Mouse (Mus musculus) ES-E14 (cell line): ENCODE data around the gene Msi1. TPM values are rescaled to one million over a fixed set of nuclear protein-coding genes. Genes with fewer than 3 reads are reported as not detected.

Experiments
- DNase-seq: peaks from one replicate; pipeline ENCODE4 v3.0.0-alpha.2; 2013; ENCODE audit warnings: low read depth, low spot score
- H3K27ac ChIP-seq: 2 replicates; pipeline ENCODE4 v1.5.1; 2012; ENCODE audit warnings: low read depth, mild to moderate bottlenecking, low read length, moderate library complexity, mixed read lengths; ENCODE audit not compliant: poor library complexity, insufficient read depth, severe bottlenecking
- H3K36me3 ChIP-seq: 2 replicates; pipeline ENCODE4 v1.6.1; 2012; ENCODE audit warnings: mild to moderate bottlenecking, low read length, moderate library complexity, mixed read lengths; ENCODE audit not compliant: control insufficient read depth, poor library complexity, insufficient read depth, severe bottlenecking
- H3K4me1 ChIP-seq, 2 experiments: fragments of 150-350 bp in 1 of 2; sonication (generic) in 1 of 2; 2 replicates each; pipeline ENCODE4 v1.6.1; 2012; ENCODE audit warnings: low read length in 2 of 2, mild to moderate bottlenecking in 1 of 2, mixed read lengths in 1 of 2; ENCODE audit not compliant: control insufficient read depth in 2 of 2, insufficient read depth in 2 of 2, poor library complexity in 1 of 2
- H3K4me3 ChIP-seq, 2 experiments: fragments of 150-350 bp in 1 of 2; sonication (generic) in 1 of 2; 2 replicates each; pipeline ENCODE4 v1.5.1; 2012; ENCODE audit warnings: low read length in 2 of 2, low read depth in 1 of 2, mild to moderate bottlenecking in 1 of 2, mixed read lengths in 1 of 2; ENCODE audit not compliant: insufficient read depth in 1 of 2, poor library complexity in 1 of 2, severe bottlenecking in 1 of 2
- H3K9ac ChIP-seq: 2 replicates; pipeline ENCODE4 v1.6.1; 2012; ENCODE audit warnings: low read depth, mild to moderate bottlenecking, low read length, mixed read lengths; ENCODE audit not compliant: poor library complexity, insufficient read depth, severe bottlenecking
- H3K9me3 ChIP-seq: fragments of 150-350 bp; sonication (generic); 2 replicates; pipeline ENCODE4 v1.6.1; 2012; ENCODE audit warnings: low read depth, mild to moderate bottlenecking, low read length; ENCODE audit not compliant: control insufficient read depth, insufficient read depth
- CHD2 ChIP-seq: IDR thresholded peaks from 2 replicates; pipeline ENCODE4 v1.6.1; 2014; ENCODE audit warnings: mild to moderate bottlenecking, low read depth, low read length, inconsistent platforms
- HCFC1 ChIP-seq: IDR thresholded peaks from 2 replicates; pipeline ENCODE4 v1.6.1; 2012; ENCODE audit warnings: low read length, inconsistent platforms, borderline replicate concordance; ENCODE audit not compliant: insufficient read depth
- MAFK ChIP-seq: IDR thresholded peaks from 2 replicates; pipeline ENCODE4 v1.6.1; 2014; ENCODE audit warnings: mild to moderate bottlenecking, low read depth, low read length, inconsistent platforms; ENCODE audit not compliant: insufficient read depth
- ZC3H11A ChIP-seq: IDR thresholded peaks from 2 replicates; pipeline ENCODE4 v1.6.1; 2012; ENCODE audit warnings: low read depth, mild to moderate bottlenecking, inconsistent platforms, low read length, borderline replicate concordance
- ZNF384 ChIP-seq: IDR thresholded peaks from 2 replicates; pipeline ENCODE4 v1.6.1; 2012; ENCODE audit warnings: low read depth, low read length, inconsistent platforms
- in situ Hi-C, 2 experiments: fragments of 600-800 bp; cut with MboI; formaldehyde crosslinking; loops; one replicate each; pipeline ENCODE4 v1.15.1; 2025; ENCODE audit warnings: low sequenced_read_pairs in 2 of 2, inconsistent platforms in 1 of 2; ENCODE audit not compliant: unreplicated experiment in 2 of 2
- total RNA-seq: library from RNA; depleted of rRNA; stranded (reverse); fragments of 300-350 nt; gene quantifications from 2 replicates; pipeline ENCODE4 v1.2.3, GENCODE M21; 2012

Gene Msi1
- total RNA-seq, 1 experiment, result 5.6 TPM

- Histone ChIP-seq H3K4me1 (peaks cover 0 to 9% of the 10 kb centered on the region in 2 experiments; a peak in 2 of 4 replicates), H3K9ac (no peak overlapping the region), H3K4me3 (no peak overlapping the region), H3K9me3 (no peaks in the 10 kb centered on the region), H3K27ac (no peak overlapping the region), H3K36me3 (no peaks in the 10 kb centered on the region)
- DNase-seq, result no peak
- no peak for TF ChIP-seq CHD2
- no peak for TF ChIP-seq ZNF384
- no peak for TF ChIP-seq ZC3H11A
- no peak for TF ChIP-seq HCFC1
- no peak for TF ChIP-seq MAFK
- in situ Hi-C loops, result no loop called here
Measured at GRCm38 (mm10) chr5:115455838-115456237, 26.4 kb downstream of the Msi1 start.

- H3K4me3 ChIP-seq, result no peak overlapping the region
- no peak overlapping the region for H3K9ac ChIP-seq
- TF ChIP-seq ZNF384, result no peak
- TF ChIP-seq ZC3H11A, result no peak
- no peak for TF ChIP-seq HCFC1
- no peak for TF ChIP-seq MAFK
- no peak for TF ChIP-seq CHD2
- H3K27ac ChIP-seq, result no peak overlapping the region
- H3K36me3 ChIP-seq, result no peaks in the 10 kb centered on the region
- in situ Hi-C loops, result no loop called here
- no peak for DNase-seq
- H3K9me3 ChIP-seq, result no peaks in the 10 kb centered on the region
- H3K4me1 ChIP-seq, result peaks cover 0 to 5% of the 10 kb centered on the region in 2 experiments; a peak in 2 of 4 replicates
Measured at GRCm38 (mm10) chr5:115458918-115459317, 29.5 kb downstream of the Msi1 start.

GRCm38 (mm10) chr5:115464408-115465115 is 35.2 kb downstream of the Msi1 start:
- no peak for TF ChIP-seq ZNF384
- no peak for TF ChIP-seq ZC3H11A
- 0 out of 2 replicates have a peak, but pooled peaks have one; percentile 30 for TF ChIP-seq CHD2
- TF ChIP-seq MAFK, result no peak
- peak; percentile 34; the same call in 1 of the 2 replicates for TF ChIP-seq HCFC1
- Histone ChIP-seq H3K9ac (peak overlapping the region; percentile 89), H3K9me3 (no peaks in the 10 kb centered on the region), H3K4me1 (peaks cover 0 to 6% of the 10 kb centered on the region in 2 experiments; a peak in 1 of 4 replicates), H3K36me3 (peaks cover 21% of the 10 kb centered on the region), H3K27ac (peak overlapping the region; percentile 78), H3K4me3 (peak overlapping the region; percentile 84 to 95)
- DNase-seq, result peak; percentile 91
- in situ Hi-C loops, result no loop called here

- Histone ChIP-seq H3K9me3 (no peaks in the 10 kb centered on the region), H3K9ac (peak within 1 kb of the TSS; percentile 89), H3K27ac (peak within 1 kb of the TSS; percentile 88), H3K4me1 (peaks cover 0 to 10% of the 10 kb centered on the region in 2 experiments; a peak in 1 of 4 replicates), H3K4me3 (peak within 1 kb of the TSS; percentile 84 to 95), H3K36me3 (peaks cover 26% of the 10 kb centered on the region)
- TF ChIP-seq MAFK (no peak), CHD2 (no peak), ZNF384 (no peak; the same call in 1 of the 2 replicates), ZC3H11A (no peak), HCFC1 (no peak)
- in situ Hi-C loops, result no loop called here
- no peak for DNase-seq
Measured at GRCm38 (mm10) chr5:115465642-115466420, 36.4 kb downstream of the Msi1 start, which contains the start of gene Pla2g1b. Gene Pla2g1b, plus strand, starts transcription at chr5:115466262.
